Mouse (Mus musculus): ENCODE data around the gene Olfr1269. TPM values are rescaled to one million over a fixed set of nuclear protein-coding genes. Genes with fewer than 3 reads are reported as not detected.

Gene Olfr1269
- polyA plus RNA-seq (2012; ENCODE audit: low replicate concordance): not detected in 2 replicates

GRCm38 (mm10) chr2:90121312-90121711 lies at the start of gene Olfr1269:
TSS of gene Olfr1269 (minus strand) at chr2:90121412.

DNA sequence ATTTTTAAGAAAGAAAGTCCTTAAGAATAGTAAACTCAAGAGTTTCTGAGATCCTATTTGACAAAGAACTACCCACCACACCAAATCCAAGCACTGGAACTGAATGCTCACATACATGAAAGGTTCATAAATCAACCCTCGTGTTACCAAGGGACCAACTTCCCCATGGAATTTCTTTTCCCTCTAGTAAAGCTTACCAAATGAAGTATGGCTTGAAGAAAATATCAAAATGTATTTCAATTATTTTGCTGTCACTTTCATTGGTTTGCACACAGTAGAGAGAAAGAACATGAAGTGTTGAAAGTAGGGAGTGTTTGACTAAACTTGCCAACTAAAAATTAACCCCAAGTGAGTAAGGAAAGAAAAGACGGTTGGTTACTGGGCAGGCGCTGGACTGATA lies 31.8 kb upstream of the Olfr1269 start, which contains the start of gene Olfr1270:
TSS of gene Olfr1270 (minus strand) at position 101 of the 400 bp plus-strand sequence.

DNA sequence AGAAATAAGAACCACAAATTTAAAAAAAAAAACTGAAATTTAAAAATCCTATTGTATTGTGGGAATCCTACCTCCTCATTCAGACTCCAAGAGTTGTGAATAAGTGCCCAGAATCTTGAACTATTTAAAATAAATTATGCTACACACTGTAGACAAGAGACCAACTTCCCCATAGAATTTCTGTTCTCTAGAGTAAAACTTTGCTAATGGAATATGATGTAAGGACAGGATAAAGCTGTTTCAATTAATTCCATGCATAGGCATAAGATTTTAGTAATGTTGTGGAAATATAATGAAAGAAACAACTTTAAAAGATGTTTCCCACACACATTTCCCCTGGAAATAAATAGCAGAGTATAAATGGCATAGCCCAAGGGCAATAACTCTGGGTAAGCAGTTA lies 21.0 kb upstream of the Olfr1269 start, which contains the start of gene Olfr32:
TSS of gene Olfr32 (minus strand) at position 101 of the 400 bp plus-strand sequence.

Other genes starting within 250 kb of the Olfr1269 start
- gene Olfr1257, start 243.0 kb downstream of the Olfr1269 start, polyA plus RNA-seq (2012; ENCODE audit: low replicate concordance): 0.04 TPM in 1 of 2 replicates, not detected in the other
- gene Olfr1258, start 194.1 kb downstream of the Olfr1269 start, polyA plus RNA-seq (2012; ENCODE audit: low replicate concordance): not detected in 2 replicates
- not detected in 2 replicates for gene Olfr1259, start 172.7 kb downstream of the Olfr1269 start, polyA plus RNA-seq (2012; ENCODE audit: low replicate concordance)
- not detected in 2 replicates for gene Olfr1260, start 147.1 kb downstream of the Olfr1269 start, polyA plus RNA-seq (2012; ENCODE audit: low replicate concordance)
- not detected in 2 replicates for gene Olfr1261, start 130.2 kb downstream of the Olfr1269 start, polyA plus RNA-seq (2012; ENCODE audit: low replicate concordance)
- not detected in 2 replicates for gene Olfr1262, start 121.3 kb downstream of the Olfr1269 start, polyA plus RNA-seq (2012; ENCODE audit: low replicate concordance)
- gene Olfr1263, start 109.3 kb downstream of the Olfr1269 start, polyA plus RNA-seq (2012; ENCODE audit: low replicate concordance): not detected in 2 replicates
- not detected in 2 replicates for gene Olfr1264, start 95.8 kb downstream of the Olfr1269 start, polyA plus RNA-seq (2012; ENCODE audit: low replicate concordance)
- not detected in 2 replicates for gene Olfr1265, start 86.1 kb downstream of the Olfr1269 start, polyA plus RNA-seq (2012; ENCODE audit: low replicate concordance)
- not detected in 2 replicates for gene Olfr140, start 57.8 kb downstream of the Olfr1269 start, polyA plus RNA-seq (2012; ENCODE audit: low replicate concordance)
- gene Olfr32, start 20.9 kb upstream of the Olfr1269 start, polyA plus RNA-seq (2012; ENCODE audit: low replicate concordance): not detected in 2 replicates
- not detected in 2 replicates for gene Olfr1270, start 31.7 kb upstream of the Olfr1269 start, polyA plus RNA-seq (2012; ENCODE audit: low replicate concordance)
- gene Olfr1506, start 103.1 kb upstream of the Olfr1269 start, polyA plus RNA-seq (2012; ENCODE audit: low replicate concordance): not detected in 2 replicates
- gene Olfr142, start 136.2 kb upstream of the Olfr1269 start, polyA plus RNA-seq (2012; ENCODE audit: low replicate concordance): not detected in 2 replicates
- gene Olfr1271, start 149.6 kb upstream of the Olfr1269 start, polyA plus RNA-seq (2012; ENCODE audit: low replicate concordance): not detected in 2 replicates
- not detected in 2 replicates for gene Olfr1272, start 171.4 kb upstream of the Olfr1269 start, polyA plus RNA-seq (2012; ENCODE audit: low replicate concordance)
- gene Gm13769, start 200.8 kb upstream of the Olfr1269 start, polyA plus RNA-seq (2012; ENCODE audit: low replicate concordance): not detected in 2 replicates

Data from hematopoietic multipotent progenitor cell, adult 10-12 weeks (in vitro differentiated cells).